Mouse (Mus musculus): ENCODE measurements around the gene Efcab7.

DNA sequence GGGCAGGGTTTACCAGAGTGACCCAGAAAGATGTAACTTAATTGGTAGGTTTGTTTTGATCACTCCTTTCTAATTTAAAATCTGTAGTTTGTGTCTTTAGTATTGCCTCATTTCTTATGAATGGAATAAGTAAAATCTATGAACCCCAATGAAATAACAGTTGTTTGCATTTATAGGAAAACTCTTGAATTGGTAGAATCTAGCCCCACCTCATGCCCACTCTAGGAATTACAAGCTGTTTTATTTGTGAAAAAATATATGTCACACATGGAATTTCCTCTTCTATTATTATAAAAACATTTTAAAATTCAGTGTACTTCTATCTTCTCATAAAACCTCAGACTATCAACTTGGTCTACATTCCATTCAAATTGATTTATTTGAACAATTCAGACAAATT lies 52.9 kb downstream of the Efcab7 start:
- TF ChIP-seq POLR2A (IDR thresholded peaks at IDR 0.05; ENCODE audit: insufficient read depth, low read depth, low read length) (no peak), CTCF (IDR thresholded peaks at IDR 0.05; ENCODE audit: insufficient read depth, low read depth, low read length) (no peak)
